Mouse (Mus musculus): ENCODE measurements around the gene Zzz3.

DNA sequence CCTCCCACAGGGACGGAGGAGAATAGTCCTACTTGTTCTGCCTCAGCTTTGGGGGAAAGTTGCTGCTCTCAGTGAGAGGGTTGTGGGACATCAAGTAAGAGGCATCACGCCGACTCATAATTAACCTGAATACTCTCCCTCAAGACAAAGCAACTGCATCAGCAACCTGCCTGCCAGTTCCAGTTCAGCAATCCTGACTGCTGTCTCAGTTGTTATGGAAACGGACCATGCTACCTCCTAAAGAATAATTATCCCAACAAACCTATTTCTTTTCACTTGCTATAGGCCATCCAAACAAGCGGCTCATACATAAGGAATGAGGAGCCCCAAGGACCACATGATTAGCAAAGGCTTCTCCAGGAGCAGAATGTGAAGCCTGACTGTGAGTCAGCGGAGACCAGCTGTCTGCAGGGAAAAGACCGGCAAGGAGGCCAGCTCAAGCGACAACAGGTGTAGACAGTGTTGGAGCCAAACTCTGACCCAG, 100.2 kb downstream of the Zzz3 start:
- TF ChIP-seq CTCF (IDR thresholded peaks at IDR 0.05; ENCODE audit: low read depth) = no peak
- TF ChIP-seq EP300 (IDR thresholded peaks at IDR 0.05; ENCODE audit: low read depth) = no peak
